Mouse (Mus musculus): ENCODE results near the gene Gramd1b. TPM values are rescaled to one million over a fixed set of nuclear protein-coding genes. Genes with fewer than 3 reads are reported as not detected.

Gramd1b gene
- polyA plus RNA-seq, 1 experiment from 2014 or later: 4.9 TPM

DNA sequence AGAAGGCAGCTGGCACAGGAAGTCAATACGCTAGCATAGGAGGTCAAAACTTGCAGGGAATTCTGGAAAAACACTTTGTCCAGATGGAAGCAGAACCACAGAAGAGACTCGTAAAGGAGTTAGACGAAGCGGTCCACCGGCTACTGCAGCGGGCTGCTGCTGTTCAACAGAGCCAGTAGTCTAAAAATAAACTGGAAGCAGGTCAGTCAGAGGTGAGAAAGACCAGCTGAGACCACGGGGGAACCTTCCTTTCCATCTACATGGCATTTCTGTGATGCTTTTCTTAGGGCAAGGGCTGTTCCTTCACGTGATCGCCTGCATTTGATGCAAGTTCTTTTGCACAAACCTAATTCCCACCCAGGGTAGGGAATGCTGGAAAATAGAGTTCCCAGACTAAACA lies 285.7 kb downstream of the Gramd1b start:
- WGBS: 54% methylated on average over 9 of the region's 9 CpGs
- Histone ChIP-seq H3K9me3 (ENCODE audit: control insufficient read depth, low read length) (no peaks in the 10 kb centered on the region), H3K4me3 (ENCODE audit: low read length) (no peak overlapping the region), H3K27ac (ENCODE audit: low read length) (no peak overlapping the region), H3K36me3 (ENCODE audit: control insufficient read depth, insufficient read depth, low read length) (no peaks in the 10 kb centered on the region), H3K9ac (ENCODE audit: low read depth, low read length) (no peak overlapping the region), H3K27me3 (replicated peaks; ENCODE audit: control insufficient read depth, insufficient read depth, low read length) (no peaks in the 10 kb centered on the region; the same call in 1 of the 2 replicates), H3K4me1 (ENCODE audit: control insufficient read depth, insufficient read depth, low read length) (peaks cover 11% of the 10 kb centered on the region; the same call in 1 of the 2 replicates), H3K4me2 (ENCODE audit: low read depth, low read length) (no peak overlapping the region)
- ATAC-seq: no peak

Other genes with a start within 250 kb of the Gramd1b start
- not detected in 2 replicates for gene Gm21915, start 139.2 kb upstream of the Gramd1b start, polyA plus RNA-seq (2015; fragmentation: Nextera tagmentation; extraction: Ambion mirVana)
- 20.9 and 22.2 TPM in 2 replicates for gene Clmp, start 154.6 kb upstream of the Gramd1b start, polyA plus RNA-seq (2015; fragmentation: Nextera tagmentation; extraction: Ambion mirVana)